Mouse (Mus musculus) heart, embryonic 16.5 days (tissue): ENCODE measurements around the gene Mfsd4a. TPM values are rescaled to one million over a fixed set of nuclear protein-coding genes. Genes with fewer than 3 reads are reported as not detected.

Experiments
- ATAC-seq: fragments of 200-750 bp; cut with Nextera tagmentation; replicated peaks from 2 replicates; pipeline ENCODE4 v1.8.0; 2017; ENCODE audit warnings: moderate number of reproducible peaks; ENCODE audit not compliant: insufficient read depth, low FRiP score; ENCODE audit errors: extremely low read depth
- H3K27ac ChIP-seq: fragments of 300-500 bp; sonication (generic); 2 replicates; pipeline ENCODE4 v1.5.1; 2014; ENCODE audit warnings: mild to moderate bottlenecking, low read length, control low read depth, moderate library complexity
- H3K27me3 ChIP-seq: fragments of 300-500 bp; sonication (generic); 2 replicates; pipeline ENCODE4 v1.6.1; 2014; ENCODE audit warnings: low read length, mixed read lengths; ENCODE audit not compliant: control insufficient read depth, insufficient read depth
- H3K36me3 ChIP-seq: fragments of 300-500 bp; sonication (generic); 2 replicates; pipeline ENCODE4 v1.6.1; 2014; ENCODE audit not compliant: control insufficient read depth, insufficient read depth
- H3K4me1 ChIP-seq: fragments of 300-500 bp; sonication (generic); 2 replicates; pipeline ENCODE4 v1.6.1; 2014; ENCODE audit warnings: low read length, mixed read lengths; ENCODE audit not compliant: control insufficient read depth, insufficient read depth
- H3K4me2 ChIP-seq: fragments of 300-500 bp; sonication (generic); 2 replicates; pipeline ENCODE4 v1.6.1; 2014; ENCODE audit warnings: low read depth, mild to moderate bottlenecking, control low read depth, low read length
- H3K4me3 ChIP-seq: fragments of 300-500 bp; sonication (generic); 2 replicates; pipeline ENCODE4 v1.5.1; 2014; ENCODE audit warnings: mild to moderate bottlenecking, control low read depth, low read length
- H3K9ac ChIP-seq: fragments of 300-500 bp; sonication (generic); 2 replicates; pipeline ENCODE4 v1.6.1; 2014; ENCODE audit warnings: low read length, control low read depth
- H3K9me3 ChIP-seq: fragments of 300-500 bp; sonication (generic); replicated peaks from 2 replicates; pipeline ENCODE4 v1.6.1; 2016; ENCODE audit warnings: low read length; ENCODE audit not compliant: control insufficient read depth
- WGBS: fragments of 180-500 bp; shearing (Covaris S2); extraction: QIAGEN DNeasy Blood & Tissue Kit; methylation state at CpG from one replicate; pipeline ENCODE4 v1.1.7; 2014; 5-methylcytosine and 5-hydroxymethylcytosine counted together
- polyA plus RNA-seq: library from polyadenylated mRNA; unstranded; fragments of >200 nt; fragmentation: Nextera tagmentation; extraction: Ambion mirVana; gene quantifications from 2 replicates; pipeline ENCODE4 v1.2.1, GENCODE M21; 2015

The Mfsd4a gene
- polyA plus RNA-seq, 1 experiment from 2014 or later: 8.5 TPM

DNA sequence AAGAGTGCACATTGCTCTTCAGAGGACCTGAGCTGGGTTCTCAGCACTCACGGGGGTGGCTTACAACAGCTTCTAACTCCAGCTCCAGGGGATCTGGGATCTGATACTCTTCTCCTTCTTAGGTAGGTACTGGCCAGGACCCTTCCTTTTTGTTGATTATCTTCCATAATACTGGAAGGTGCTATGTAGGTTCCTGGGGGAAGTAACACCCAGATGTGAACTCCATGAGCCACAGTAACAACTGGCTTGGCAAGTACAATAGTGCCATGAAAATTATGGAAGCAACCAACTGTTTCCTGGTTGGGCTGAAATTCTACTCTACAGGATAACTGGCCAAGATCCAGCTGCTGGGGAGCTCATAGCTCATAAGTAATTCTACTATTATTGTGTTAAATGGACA lies 62.4 kb downstream of the Mfsd4a start:
- Histone ChIP-seq H3K4me2 (no peak overlapping the region), H3K27me3 (no peaks in the 10 kb centered on the region), H3K9me3 (no peaks in the 10 kb centered on the region), H3K4me3 (no peak overlapping the region), H3K27ac (no peak overlapping the region), H3K9ac (no peak overlapping the region), H3K4me1 (peaks cover 24% of the 10 kb centered on the region), H3K36me3 (no peaks in the 10 kb centered on the region)
- 71% methylated on average over 1 of the region's 1 CpGs for WGBS
- ATAC-seq: no peak

DNA sequence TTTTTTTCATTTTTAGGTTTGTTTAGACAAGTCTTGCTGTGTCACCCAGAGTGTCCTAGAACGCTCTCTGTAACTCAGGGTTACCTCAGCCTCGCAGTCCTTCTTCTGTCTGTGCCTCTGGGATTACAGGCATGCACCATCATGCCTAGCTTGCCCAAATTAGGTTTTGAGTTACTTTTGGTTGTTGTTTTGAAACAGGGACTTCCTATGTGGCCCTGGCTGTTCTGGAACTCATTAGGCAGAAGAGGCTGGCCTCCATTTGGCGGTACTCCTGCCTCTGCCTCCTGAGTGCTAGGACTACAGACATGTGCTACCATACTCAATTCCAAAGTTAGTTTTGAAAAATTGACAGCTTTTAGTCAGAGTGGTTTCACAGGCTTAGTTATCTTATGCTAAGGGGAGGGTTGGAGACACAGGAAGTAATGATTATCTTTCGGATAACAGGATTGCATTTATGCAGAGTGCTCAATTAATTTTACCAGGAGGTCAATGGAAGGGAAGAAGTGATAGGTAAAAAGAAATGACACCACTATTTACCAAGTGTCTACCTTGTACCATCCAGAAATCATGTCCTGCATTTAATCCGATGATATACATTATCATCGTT lies 63.2 kb downstream of the Mfsd4a start:
- no peak overlapping the region for H3K9ac ChIP-seq
- 76% methylated on average over 6 of the region's 6 CpGs for WGBS

DNA sequence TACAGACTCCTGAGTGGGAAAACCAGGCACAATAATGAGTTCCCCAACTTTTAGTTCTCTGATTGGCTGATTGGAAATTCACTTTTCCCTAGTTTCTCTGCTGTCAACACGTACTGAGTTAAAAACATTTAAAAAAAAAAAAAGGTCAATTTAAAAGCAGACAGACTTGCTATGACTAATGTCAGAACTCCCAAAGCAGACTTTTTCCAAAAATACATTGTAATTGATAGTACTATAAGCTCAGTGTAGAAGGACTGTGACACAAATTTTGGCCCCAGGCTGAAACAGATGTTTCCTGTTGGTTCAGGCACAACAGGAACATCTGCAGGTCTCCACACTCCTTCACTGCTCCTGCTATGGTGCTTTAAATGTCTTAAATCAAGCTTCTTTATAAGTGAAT lies 64.0 kb downstream of the Mfsd4a start:
- 36% methylated on average over 1 of the region's 1 CpGs for WGBS
- Histone ChIP-seq H3K9me3 (no peaks in the 10 kb centered on the region), H3K4me1 (peaks cover 16% of the 10 kb centered on the region), H3K36me3 (no peaks in the 10 kb centered on the region), H3K4me3 (no peak overlapping the region), H3K9ac (no peak overlapping the region), H3K27ac (peak overlapping the region; percentile 34), H3K4me2 (no peak overlapping the region), H3K27me3 (no peaks in the 10 kb centered on the region)
- ATAC-seq: no peak

More for the DNA sequence above, 63.2 kb downstream of the Mfsd4a start:
- H3K9me3 ChIP-seq: no peaks in the 10 kb centered on the region
- no peak overlapping the region for H3K4me3 ChIP-seq
- no peak for ATAC-seq
- H3K27me3 ChIP-seq: no peaks in the 10 kb centered on the region
- no peaks in the 10 kb centered on the region for H3K36me3 ChIP-seq
- no peak overlapping the region for H3K4me2 ChIP-seq
- peaks cover 23% of the 10 kb centered on the region for H3K4me1 ChIP-seq
- peak overlapping the region; percentile 59 for H3K27ac ChIP-seq

DNA sequence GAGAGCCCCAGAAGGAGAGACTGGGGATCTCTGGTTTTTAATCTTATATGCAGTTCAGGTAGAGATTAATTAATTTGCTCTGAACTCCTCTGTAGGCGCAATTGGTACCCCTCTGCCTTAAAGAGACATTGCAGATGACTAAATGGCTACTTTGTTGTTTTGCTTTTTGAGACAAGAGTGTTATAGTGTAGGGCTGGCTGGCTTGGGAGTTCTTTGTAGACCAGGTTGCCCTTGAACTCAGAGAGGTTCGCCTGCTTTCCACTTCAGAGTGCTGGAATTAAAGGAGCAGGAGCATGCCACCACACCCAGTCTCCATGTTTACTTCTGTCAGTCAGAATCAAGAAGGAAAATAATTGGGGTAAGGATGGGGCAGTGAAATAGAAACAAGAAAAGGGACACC lies 64.8 kb downstream of the Mfsd4a start:
- Histone ChIP-seq H3K9me3 (no peaks in the 10 kb centered on the region), H3K4me2 (no peak overlapping the region), H3K27me3 (no peaks in the 10 kb centered on the region), H3K9ac (no peak overlapping the region), H3K36me3 (no peaks in the 10 kb centered on the region), H3K4me3 (no peak overlapping the region), H3K4me1 (peaks cover 15% of the 10 kb centered on the region), H3K27ac (peak overlapping the region; percentile 34)
- 56% methylated on average over 2 of the region's 2 CpGs for WGBS
- ATAC-seq: no peak

DNA sequence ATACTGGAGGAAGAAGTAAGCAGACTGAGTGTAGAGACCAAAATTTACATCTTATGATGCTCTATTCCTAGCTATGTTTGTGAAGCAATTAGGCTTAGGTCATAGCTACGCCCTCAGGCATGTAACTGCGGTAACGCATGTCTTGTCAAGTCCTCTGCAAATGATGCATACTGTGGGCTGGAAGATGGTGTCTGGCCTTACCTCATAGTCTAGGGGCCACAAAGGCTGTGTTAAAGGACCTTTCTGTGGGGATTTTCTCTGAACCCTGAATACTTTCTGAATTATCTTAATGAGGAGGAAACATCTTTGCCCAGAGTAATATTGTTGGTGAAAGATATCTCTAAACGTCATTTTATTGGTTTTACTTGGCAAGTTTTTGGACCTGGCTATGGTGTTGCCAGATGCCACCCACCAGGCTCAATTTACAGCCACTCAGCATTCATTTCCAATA lies 66.0 kb downstream of the Mfsd4a start:
- no peak overlapping the region for H3K4me2 ChIP-seq
- no peak for ATAC-seq
- H3K27me3 ChIP-seq: no peaks in the 10 kb centered on the region
- H3K27ac ChIP-seq: no peak overlapping the region
- H3K9ac ChIP-seq: no peak overlapping the region
- H3K4me3 ChIP-seq: no peak overlapping the region
- 71% methylated on average over 4 of the region's 4 CpGs for WGBS
- H3K4me1 ChIP-seq: peaks cover 15% of the 10 kb centered on the region
- no peaks in the 10 kb centered on the region for H3K36me3 ChIP-seq
- no peaks in the 10 kb centered on the region for H3K9me3 ChIP-seq

DNA sequence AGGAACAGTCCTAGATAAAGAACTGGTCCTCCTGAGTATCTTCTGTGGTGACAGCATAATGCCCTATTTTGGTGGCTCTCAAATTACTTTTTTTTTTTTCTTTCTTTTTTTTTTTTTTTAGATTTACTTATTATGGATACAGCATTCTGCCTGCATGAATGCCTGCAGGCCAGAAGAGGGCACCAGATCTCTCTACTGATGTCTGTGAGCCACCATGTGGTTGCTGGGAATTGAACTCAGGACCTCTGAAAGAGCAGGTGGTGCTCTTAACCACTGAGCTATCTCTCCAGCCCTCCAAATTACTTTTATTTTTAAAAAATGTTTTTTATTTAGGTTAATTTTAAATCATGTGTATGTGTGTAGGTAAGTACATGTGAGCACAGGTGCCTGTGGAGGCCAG lies 67.4 kb downstream of the Mfsd4a start:
- H3K4me3 ChIP-seq: no peak overlapping the region
- H3K4me2 ChIP-seq: no peak overlapping the region
- H3K4me1 ChIP-seq: peaks cover 9% of the 10 kb centered on the region; the same call in 1 of the 2 replicates
- H3K36me3 ChIP-seq: no peaks in the 10 kb centered on the region
- no peak overlapping the region for H3K27ac ChIP-seq
- no peaks in the 10 kb centered on the region for H3K27me3 ChIP-seq
- no peak overlapping the region for H3K9ac ChIP-seq
- no peak for ATAC-seq
- no peaks in the 10 kb centered on the region for H3K9me3 ChIP-seq

- no peak overlapping the region for H3K27ac ChIP-seq
- H3K4me1 ChIP-seq: no peaks in the 10 kb centered on the region
- no peaks in the 10 kb centered on the region for H3K27me3 ChIP-seq
- no peaks in the 10 kb centered on the region for H3K36me3 ChIP-seq
- WGBS: 32% methylated on average over 4 of the region's 4 CpGs
- no peak overlapping the region for H3K9ac ChIP-seq
- H3K4me3 ChIP-seq: no peak overlapping the region
- no peak for ATAC-seq
- H3K9me3 ChIP-seq: no peaks in the 10 kb centered on the region
- H3K4me2 ChIP-seq: no peak overlapping the region
Measured at GRCm38 (mm10) chr1:131995062-131995461, 72.8 kb downstream of the Mfsd4a start.

- no peak overlapping the region for H3K4me2 ChIP-seq
- no peak overlapping the region for H3K9ac ChIP-seq
- no peak overlapping the region for H3K27ac ChIP-seq
- H3K4me3 ChIP-seq: no peak overlapping the region
- H3K9me3 ChIP-seq: no peaks in the 10 kb centered on the region
- H3K4me1 ChIP-seq: no peaks in the 10 kb centered on the region
- H3K36me3 ChIP-seq: no peaks in the 10 kb centered on the region
- ATAC-seq: no peak
- no peaks in the 10 kb centered on the region for H3K27me3 ChIP-seq
- WGBS: 78% methylated on average over 12 of the region's 12 CpGs
Measured at GRCm38 (mm10) chr1:131993169-131994040, 74.5 kb downstream of the Mfsd4a start.

DNA sequence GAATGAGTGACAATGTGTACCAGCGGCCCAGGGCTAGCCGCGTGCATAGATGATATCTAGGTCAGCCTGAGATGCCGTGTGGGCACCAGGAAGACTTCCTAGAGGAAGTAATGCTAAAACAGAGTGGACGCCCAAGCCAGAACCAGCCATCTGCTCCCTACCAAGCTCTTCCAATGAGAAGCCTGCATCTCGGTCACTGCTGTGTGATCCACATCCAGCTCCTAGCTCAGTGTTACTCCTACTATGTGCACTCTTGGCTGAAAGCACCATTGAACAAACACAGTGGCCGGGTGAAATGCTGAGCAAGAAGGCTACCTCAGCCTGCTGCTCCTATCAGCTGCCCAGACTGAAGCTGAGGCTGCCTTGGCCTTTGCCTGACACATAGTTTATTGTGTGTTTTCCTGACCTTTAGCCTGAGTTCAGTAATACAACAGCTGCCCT lies 75.3 kb downstream of the Mfsd4a start:
- no peaks in the 10 kb centered on the region for H3K4me1 ChIP-seq
- no peak overlapping the region for H3K4me2 ChIP-seq
- H3K27ac ChIP-seq: no peak overlapping the region
- H3K9me3 ChIP-seq: no peaks in the 10 kb centered on the region
- 76% methylated on average over 7 of the region's 7 CpGs for whole genome bisulfite sequencing
- no peak overlapping the region for H3K4me3 ChIP-seq
- ATAC-seq: no peak
- H3K36me3 ChIP-seq: no peaks in the 10 kb centered on the region
- H3K9ac ChIP-seq: no peak overlapping the region
- no peaks in the 10 kb centered on the region for H3K27me3 ChIP-seq
